In genomic region chr10:103027931-103028252, GRCm38 (mm10) we compare ENCODE assay signal across 9 mouse cellular contexts. TPM values are rescaled to one million over a fixed set of nuclear protein-coding genes. Genes with fewer than 3 reads are reported as not detected.
A peak's percentile ranks its signal among the peaks of the same experiment; 100 is the strongest.
DNase-seq lines count a peak whose midpoint lies in the region; ATAC-seq and TF ChIP-seq lines count a peak whose summit lies in the region.
"Had no signal": no experiment of that assay in that cellular context is flagged by ENCODE, and none has a peak within 500 bp of the region (broad histone marks: within the 10 kb centered on the region; RNA-seq: fewer than 3 reads in every experiment).

No protein-coding gene starts in this region.

- TF ChIP-seq POLR2A in embryonic fibroblast, embryonic 13.5 days (IDR thresholded peaks at IDR 0.05; ENCODE audit: low read depth, low read length), result no peak

- peaks cover 6% of the 10 kb centered on the region; the same call in 1 of the 2 replicates for H3K4me1 ChIP-seq in lung, embryonic 16.5 days (replicated peaks; ENCODE audit: control insufficient read depth, insufficient read depth, low read length)
- no peaks in the 10 kb centered on the region for H3K4me1 ChIP-seq in embryonic fibroblast, embryonic 13.5 days (ENCODE audit: control insufficient read depth, insufficient read depth, low read length)
- H3K4me1 ChIP-seq in intestine, embryonic 16.5 days (ENCODE audit: control insufficient read depth, insufficient read depth, low read length), result peaks cover 9% of the 10 kb centered on the region; the same call in 1 of the 2 replicates
- peaks cover 13% of the 10 kb centered on the region for H3K4me1 ChIP-seq in neural tube, embryonic 12.5 days

- ATAC-seq in lung, embryonic 16.5 days (ENCODE audit: low read depth), result peak; percentile 1; the same call in 1 of the 2 replicates
- ATAC-seq in intestine, embryonic 16.5 days, result no peak; the same call in 1 of the 2 replicates
- ATAC-seq in neural tube, embryonic 12.5 days (ENCODE audit: low FRiP score, low read depth), result 0 out of 2 replicates have a peak, but pooled peaks have one; percentile 3
- ATAC-seq in erythroid progenitor cell, adult 5-6 weeks (replicated peaks; ENCODE audit: low FRiP score, poor library complexity, severe bottlenecking), result no peak

- no peak overlapping the region for H3K27ac ChIP-seq in lung, embryonic 16.5 days (ENCODE audit: low read length)
- peak overlapping the region; percentile 30; the same call in 1 of the 2 replicates for H3K27ac ChIP-seq in embryonic fibroblast, embryonic 13.5 days (ENCODE audit: insufficient read depth, low read length)
- H3K27ac ChIP-seq in intestine, embryonic 16.5 days (ENCODE audit: low read length), result no peak overlapping the region
- H3K27ac ChIP-seq in neural tube, embryonic 12.5 days, result no peak overlapping the region
- no peak overlapping the region for H3K27ac ChIP-seq in left cerebral cortex, adult 2 months

- no peaks in the 10 kb centered on the region; the same call in 1 of the 2 replicates for H3K9me3 ChIP-seq in lung, embryonic 16.5 days (ENCODE audit: control insufficient read depth, low read length)
- H3K9me3 ChIP-seq in intestine, embryonic 16.5 days (ENCODE audit: control insufficient read depth, low read length), result no peaks in the 10 kb centered on the region
- H3K9me3 ChIP-seq in neural tube, embryonic 12.5 days, result no peaks in the 10 kb centered on the region

- DNase-seq in lung, postnatal 25 days (ENCODE audit: low spot score), result no peak
- DNase-seq in right cerebral cortex, adult 2 months (ENCODE audit: low spot score in 2 of 2), result no peak
- no peak for DNase-seq in left cerebral cortex, adult 2 months (ENCODE audit: extremely low spot score in 1 of 2, low spot score in 2 of 2)
- DNase-seq: lung, postnatal 36 days had no signal

- under 1% methylated on average over 15 of the region's 15 CpGs for WGBS in lung, embryonic 16.5 days
- 1% methylated on average over 15 of the region's 15 CpGs for WGBS in intestine, embryonic 16.5 days
- under 1% methylated on average over 15 of the region's 15 CpGs for WGBS in neural tube, embryonic 12.5 days

- H3K9ac ChIP-seq in lung, embryonic 16.5 days (ENCODE audit: low read length), result no peak overlapping the region
- H3K9ac ChIP-seq in intestine, embryonic 16.5 days (ENCODE audit: low read depth, low read length), result no peak overlapping the region
- no peak overlapping the region for H3K9ac ChIP-seq in neural tube, embryonic 12.5 days

- H3K27me3 ChIP-seq in lung, embryonic 16.5 days (ENCODE audit: control insufficient read depth, insufficient read depth, low read depth, low read length), result peaks cover 59% of the 10 kb centered on the region
- peaks cover 52% of the 10 kb centered on the region for H3K27me3 ChIP-seq in intestine, embryonic 16.5 days (replicated peaks; ENCODE audit: control insufficient read depth, insufficient read depth, low read length)
- peaks cover 59% of the 10 kb centered on the region for H3K27me3 ChIP-seq in neural tube, embryonic 12.5 days (replicated peaks)

- H3K4me3 ChIP-seq in lung, embryonic 16.5 days (ENCODE audit: low read length), result peak overlapping the region; percentile 49
- H3K4me3 ChIP-seq in embryonic fibroblast, embryonic 13.5 days (ENCODE audit: insufficient read depth, low read length), result peak overlapping the region; percentile 61
- H3K4me3 ChIP-seq in intestine, embryonic 16.5 days (ENCODE audit: low read length), result peak overlapping the region; percentile 30
- peak overlapping the region; percentile 33 for H3K4me3 ChIP-seq in neural tube, embryonic 12.5 days
- no peak overlapping the region for H3K4me3 ChIP-seq in left cerebral cortex, adult 2 months

- peak overlapping the region; percentile 57 for H3K4me2 ChIP-seq in lung, embryonic 16.5 days (ENCODE audit: low read depth, low read length)
- H3K4me2 ChIP-seq in intestine, embryonic 16.5 days (ENCODE audit: low read depth, low read length), result peak overlapping the region; percentile 44
- H3K4me2 ChIP-seq in neural tube, embryonic 12.5 days (replicated peaks), result peak overlapping the region; percentile 57

- H3K36me3 ChIP-seq in lung, embryonic 16.5 days (ENCODE audit: control insufficient read depth, insufficient read depth, low read length), result no peaks in the 10 kb centered on the region
- no peaks in the 10 kb centered on the region for H3K36me3 ChIP-seq in intestine, embryonic 16.5 days (ENCODE audit: control insufficient read depth, insufficient read depth, low read length)
- no peaks in the 10 kb centered on the region for H3K36me3 ChIP-seq in neural tube, embryonic 12.5 days

- intact Hi-C loops in left cerebral cortex, adult 2 months (cut with DNase I), result no loop called here

- no peak for TF ChIP-seq CTCF in embryonic fibroblast, embryonic 13.5 days (IDR thresholded peaks at IDR 0.05; ENCODE audit: borderline replicate concordance, insufficient read depth, low read length)
- TF ChIP-seq CTCF in left cerebral cortex, adult 2 months (IDR thresholded peaks at IDR 0.05), result no peak

RNA-seq across cellular contexts. Expression of gene Alx1, which starts 2.1 kb away (rescaled TPM):
- 0.26 and 0.44 TPM in 2 replicates for polyA plus RNA-seq in lung, embryonic 16.5 days (2015; fragmentation: Nextera tagmentation; extraction: Ambion mirVana)
- polyA plus RNA-seq in embryonic fibroblast, embryonic 13.5 days (2011; ENCODE audit: insufficient read length, low read depth, missing spikeins), result 10.7 and 18.7 TPM in 2 replicates
- not detected in 2 replicates for polyA plus RNA-seq in intestine, embryonic 16.5 days (2015; fragmentation: Nextera tagmentation; extraction: Ambion mirVana)
- polyA plus RNA-seq in neural tube, embryonic 12.5 days (2016; fragmentation: Nextera tagmentation; extraction: Ambion mirVana), result 1.1 and 1.4 TPM in 2 replicates
- total RNA-seq in erythroid progenitor cell, adult 5-6 weeks (2015; ENCODE audit: low replicate concordance), result not detected in 2 replicates
- total RNA-seq in erythroid progenitor cell, adult 5-6 weeks (2017; ENCODE audit: low replicate concordance), result not detected in 2 replicates
- under 1 TPM in 1 of 2 experiments, not detected in 1; 0.28 TPM for total RNA-seq in left cerebral cortex, adult 2 months (2021)

Comparison
In these comparisons a context has a peak if more than half of its experiments do, and no peak if none do; other contexts are left out.
1. ATAC-seq: peak in lung, embryonic 16.5 days (single experiment) and neural tube, embryonic 12.5 days (single experiment); none in intestine, embryonic 16.5 days (single experiment) and erythroid progenitor cell, adult 5-6 weeks (single experiment).
2. Peak in every context shown above with its lines, with median percentiles within 50 percentile points of each other: H3K4me2 ChIP-seq.